Mouse (Mus musculus): ENCODE results near the gene Idh3a. TPM values are rescaled to one million over a fixed set of nuclear protein-coding genes. Genes with fewer than 3 reads are reported as not detected.

The Idh3a gene
- polyA plus RNA-seq, 1 experiment from 2014 or later: 126 TPM

- 0 out of 2 replicates have a peak, but pooled peaks cover 3% of the 10 kb centered on the region for H3K4me1 ChIP-seq (replicated peaks)
- H3K27me3 ChIP-seq: no peaks in the 10 kb centered on the region
- H3K4me2 ChIP-seq: no peak overlapping the region
- H3K9ac ChIP-seq: no peak overlapping the region
- H3K27ac ChIP-seq: no peak overlapping the region
- H3K9me3 ChIP-seq: no peaks in the 10 kb centered on the region
- H3K36me3 ChIP-seq: no peaks in the 10 kb centered on the region
- WGBS: 69% methylated on average over 2 of the region's 2 CpGs
- H3K4me3 ChIP-seq: no peak overlapping the region
- ATAC-seq (ENCODE audit: low FRiP score): no peak
Observed at GRCm38 (mm10) chr9:54639192-54639591, 53.1 kb downstream of the Idh3a start.

GRCm38 (mm10) chr9:54641548-54641947, 55.4 kb downstream of the Idh3a start:
- Histone ChIP-seq H3K27ac (no peak overlapping the region), H3K9ac (no peak overlapping the region), H3K9me3 (no peaks in the 10 kb centered on the region), H3K27me3 (no peaks in the 10 kb centered on the region), H3K36me3 (no peaks in the 10 kb centered on the region), H3K4me3 (no peak overlapping the region), H3K4me2 (no peak overlapping the region), H3K4me1 (replicated peaks) (0 out of 2 replicates have a peak, but pooled peaks cover 3% of the 10 kb centered on the region)
- 85% methylated on average over 3 of the region's 3 CpGs for WGBS
- no peak for ATAC-seq (ENCODE audit: low FRiP score)

GRCm38 (mm10) chr9:54642149-54642548, 56.0 kb downstream of the Idh3a start:
- Histone ChIP-seq H3K27me3 (no peaks in the 10 kb centered on the region), H3K27ac (no peak overlapping the region), H3K36me3 (no peaks in the 10 kb centered on the region), H3K4me1 (replicated peaks) (0 out of 2 replicates have a peak, but pooled peaks cover 3% of the 10 kb centered on the region), H3K4me3 (no peak overlapping the region), H3K9ac (no peak overlapping the region), H3K4me2 (no peak overlapping the region), H3K9me3 (no peaks in the 10 kb centered on the region)
- no peak for ATAC-seq (ENCODE audit: low FRiP score)
- WGBS: 88% methylated on average over 2 of the region's 2 CpGs

DNA sequence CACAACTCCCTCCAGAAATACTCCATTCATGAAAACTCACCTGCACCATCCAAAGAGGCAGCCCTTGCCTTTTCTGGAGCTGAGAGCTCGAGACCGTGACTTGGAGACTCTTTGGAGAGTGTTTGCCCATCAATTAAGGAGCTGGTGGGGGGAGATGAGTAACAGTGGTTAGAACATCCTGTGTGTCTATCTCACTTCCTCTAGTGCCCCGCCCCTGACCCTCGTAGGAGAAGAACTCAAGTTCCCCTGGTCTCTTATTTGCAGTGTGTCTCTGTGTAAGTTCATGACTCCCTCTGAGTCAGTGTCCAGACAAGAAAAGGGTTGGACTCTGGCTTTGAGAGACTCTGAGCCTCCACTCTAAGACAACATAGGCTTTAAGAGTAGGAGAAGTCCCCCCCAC, 56.4 kb downstream of the Idh3a start:
- H3K36me3 ChIP-seq: no peaks in the 10 kb centered on the region
- 88% methylated on average over 4 of the region's 4 CpGs for WGBS
- ATAC-seq (ENCODE audit: low FRiP score): no peak
- no peak overlapping the region for H3K27ac ChIP-seq
- 0 out of 2 replicates have a peak, but pooled peaks cover 1% of the 10 kb centered on the region for H3K4me1 ChIP-seq (replicated peaks)
- H3K27me3 ChIP-seq: no peaks in the 10 kb centered on the region
- no peak overlapping the region for H3K4me2 ChIP-seq
- H3K4me3 ChIP-seq: no peak overlapping the region
- no peaks in the 10 kb centered on the region for H3K9me3 ChIP-seq
- no peak overlapping the region for H3K9ac ChIP-seq

- ATAC-seq (ENCODE audit: low FRiP score): no peak
- H3K27ac ChIP-seq: no peak overlapping the region
- 96% methylated on average over 7 of the region's 7 CpGs for WGBS
Observed at GRCm38 (mm10) chr9:54643179-54643578, 57.0 kb downstream of the Idh3a start.

GRCm38 (mm10) chr9:54645530-54645929, 59.4 kb downstream of the Idh3a start:
- no peaks in the 10 kb centered on the region for H3K9me3 ChIP-seq
- no peak overlapping the region for H3K9ac ChIP-seq
- no peak overlapping the region for H3K4me2 ChIP-seq
- H3K4me3 ChIP-seq: no peak overlapping the region
- WGBS: 91% methylated on average over 6 of the region's 6 CpGs
- H3K27me3 ChIP-seq: no peaks in the 10 kb centered on the region
- no peaks in the 10 kb centered on the region for H3K36me3 ChIP-seq
- ATAC-seq (ENCODE audit: low FRiP score): no peak
- no peak overlapping the region for H3K27ac ChIP-seq
- no peaks in the 10 kb centered on the region for H3K4me1 ChIP-seq (replicated peaks)

More at GRCm38 (mm10) chr9:54643179-54643578, 57.0 kb downstream of the Idh3a start:
- no peak overlapping the region for H3K4me3 ChIP-seq
- no peaks in the 10 kb centered on the region for H3K36me3 ChIP-seq
- H3K9me3 ChIP-seq: no peaks in the 10 kb centered on the region
- no peak overlapping the region for H3K9ac ChIP-seq
- H3K4me2 ChIP-seq: no peak overlapping the region
- no peaks in the 10 kb centered on the region for H3K4me1 ChIP-seq (replicated peaks)
- no peaks in the 10 kb centered on the region for H3K27me3 ChIP-seq

DNA sequence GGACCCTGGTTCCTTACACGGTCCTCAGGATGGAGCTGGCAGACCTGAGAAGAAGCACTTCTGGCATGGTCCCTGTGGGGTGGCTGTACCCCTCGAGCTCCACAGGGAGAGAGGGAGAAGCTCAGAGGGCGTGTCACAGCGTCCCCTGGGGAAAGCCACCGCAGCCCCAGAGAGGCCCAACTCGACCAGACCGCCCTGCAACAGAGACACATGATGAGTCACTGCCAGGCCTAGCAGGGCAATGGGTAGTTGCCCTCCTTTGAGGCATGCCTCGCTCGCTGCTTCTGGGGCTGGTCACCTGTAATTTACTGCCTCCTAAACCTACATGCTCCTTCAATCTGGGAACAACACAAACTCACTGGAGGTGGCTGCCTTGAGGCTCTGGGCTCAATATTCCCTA, 60.1 kb downstream of the Idh3a start:
- WGBS: 76% methylated on average over 9 of the region's 9 CpGs

GRCm38 (mm10) chr9:54647456-54647855, 61.3 kb downstream of the Idh3a start:
- H3K4me1 ChIP-seq (replicated peaks): no peaks in the 10 kb centered on the region
- H3K9me3 ChIP-seq: no peaks in the 10 kb centered on the region
- H3K27ac ChIP-seq: no peak overlapping the region
- no peak for ATAC-seq (ENCODE audit: low FRiP score)
- WGBS: 73% methylated on average over 2 of the region's 2 CpGs
- no peak overlapping the region for H3K4me2 ChIP-seq
- H3K27me3 ChIP-seq: no peaks in the 10 kb centered on the region
- no peak overlapping the region for H3K4me3 ChIP-seq
- H3K9ac ChIP-seq: no peak overlapping the region
- H3K36me3 ChIP-seq: no peaks in the 10 kb centered on the region

More for the DNA sequence above, 60.1 kb downstream of the Idh3a start:
- no peak overlapping the region for H3K4me2 ChIP-seq
- no peaks in the 10 kb centered on the region for H3K36me3 ChIP-seq
- no peaks in the 10 kb centered on the region for H3K4me1 ChIP-seq (replicated peaks)
- ATAC-seq (ENCODE audit: low FRiP score): no peak
- H3K9me3 ChIP-seq: no peaks in the 10 kb centered on the region
- H3K27me3 ChIP-seq: no peaks in the 10 kb centered on the region
- H3K27ac ChIP-seq: no peak overlapping the region
- no peak overlapping the region for H3K4me3 ChIP-seq
- H3K9ac ChIP-seq: no peak overlapping the region

DNA sequence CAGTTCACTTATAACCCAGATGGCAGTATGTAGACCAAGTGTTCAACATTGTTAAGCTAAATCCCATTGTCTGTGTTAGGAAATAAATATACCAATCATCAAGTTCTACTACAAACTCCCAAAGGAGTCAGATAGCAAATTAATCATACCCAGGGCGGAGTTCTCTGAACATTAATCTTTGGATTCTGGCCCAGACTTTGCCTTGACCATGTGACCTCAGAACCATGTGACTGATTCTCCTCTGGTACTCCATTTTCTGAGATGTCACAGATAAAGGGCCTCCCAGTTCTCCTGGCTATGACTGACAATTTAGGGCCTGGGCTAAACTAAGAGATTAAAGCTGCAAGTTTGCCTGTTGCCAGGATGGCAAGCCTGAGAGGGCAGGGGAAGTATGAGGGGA, 63.2 kb downstream of the Idh3a start:
- WGBS: 94% methylated on average over 1 of the region's 1 CpGs
- no peak overlapping the region for H3K4me2 ChIP-seq
- H3K4me1 ChIP-seq (replicated peaks): no peaks in the 10 kb centered on the region
- H3K9ac ChIP-seq: no peak overlapping the region
- H3K27me3 ChIP-seq: no peaks in the 10 kb centered on the region
- H3K36me3 ChIP-seq: no peaks in the 10 kb centered on the region
- ATAC-seq (ENCODE audit: low FRiP score): no peak
- H3K4me3 ChIP-seq: no peak overlapping the region
- no peak overlapping the region for H3K27ac ChIP-seq
- no peaks in the 10 kb centered on the region for H3K9me3 ChIP-seq

DNA sequence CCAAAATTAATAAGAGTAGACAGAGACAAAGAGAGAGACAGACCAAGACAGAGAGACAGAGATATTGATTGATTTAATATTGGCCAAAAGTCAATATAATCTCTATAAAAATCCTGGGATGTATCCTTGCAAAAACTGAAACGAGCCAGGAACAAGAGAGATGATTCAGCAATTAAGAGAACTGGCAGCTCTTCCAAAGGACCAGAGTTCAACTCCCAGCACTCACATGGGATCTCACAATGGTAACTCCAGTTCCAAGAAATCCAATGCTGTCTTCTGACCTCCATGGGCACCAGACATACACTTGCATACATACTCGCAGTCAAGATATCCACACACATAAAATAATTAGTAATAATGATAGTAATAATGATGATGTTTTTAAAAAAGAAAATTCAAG, 66.6 kb downstream of the Idh3a start:
- H3K9me3 ChIP-seq: no peaks in the 10 kb centered on the region
- H3K4me3 ChIP-seq: no peak overlapping the region
- no peaks in the 10 kb centered on the region for H3K27me3 ChIP-seq
- ATAC-seq (ENCODE audit: low FRiP score): no peak
- WGBS: 85% methylated on average over 2 of the region's 2 CpGs
- no peak overlapping the region for H3K9ac ChIP-seq
- H3K36me3 ChIP-seq: no peaks in the 10 kb centered on the region
- no peak overlapping the region for H3K27ac ChIP-seq
- H3K4me2 ChIP-seq: no peak overlapping the region
- no peaks in the 10 kb centered on the region for H3K4me1 ChIP-seq (replicated peaks)

Other genes with a start within 250 kb of the Idh3a start
- gene Dmxl2, start 84.7 kb upstream of the Idh3a start, polyA plus RNA-seq (2015; fragmentation: Nextera tagmentation; extraction: Ambion mirVana): 43.3 and 44.0 TPM in 2 replicates
- 0.08 TPM in 1 of 2 replicates, not detected in the other for gene Sh2d7, start 47.4 kb upstream of the Idh3a start, polyA plus RNA-seq (2015; fragmentation: Nextera tagmentation; extraction: Ambion mirVana)
- gene Cib2, start 26.1 kb upstream of the Idh3a start, polyA plus RNA-seq (2015; fragmentation: Nextera tagmentation; extraction: Ambion mirVana): 42.4 and 45.2 TPM in 2 replicates
- gene Acsbg1, start 75.5 kb downstream of the Idh3a start, polyA plus RNA-seq (2015; fragmentation: Nextera tagmentation; extraction: Ambion mirVana): 14.2 and 15.6 TPM in 2 replicates
- gene Dnaja4, start 112.5 kb downstream of the Idh3a start, polyA plus RNA-seq (2015; fragmentation: Nextera tagmentation; extraction: Ambion mirVana): 4.8 and 7.2 TPM in 2 replicates
- 110 and 112 TPM in 2 replicates for gene Wdr61, start 148.2 kb downstream of the Idh3a start, polyA plus RNA-seq (2015; fragmentation: Nextera tagmentation; extraction: Ambion mirVana)
- 368 and 389 TPM in 2 replicates for gene Crabp1, start 178.4 kb downstream of the Idh3a start, polyA plus RNA-seq (2015; fragmentation: Nextera tagmentation; extraction: Ambion mirVana)

Measured in hindbrain, embryonic 13.5 days (tissue).